Mouse (Mus musculus) limb, embryonic 14.5 days (tissue): Measurements from ENCODE around the gene Kctd8. TPM values are rescaled to one million over a fixed set of nuclear protein-coding genes. Genes with fewer than 3 reads are reported as not detected.

Experiments used
- ATAC-seq: fragments of 200-750 bp; cut with Nextera tagmentation; 2 replicates; pipeline ENCODE4 v1.8.0; 2017; ENCODE audit warnings: low read depth, moderate number of reproducible peaks, moderate TSS enrichment; ENCODE audit not compliant: low FRiP score
- DNase-seq: peaks from one replicate; pipeline ENCODE4 v3.0.0-alpha.2; 2015; ENCODE audit warnings: low spot score
- H3K27ac ChIP-seq: fragments of 300-500 bp; sonication (generic); replicated peaks from 2 replicates; pipeline ENCODE4 v1.5.1; 2014; ENCODE audit warnings: low read depth, mild to moderate bottlenecking, low read length, moderate library complexity, mixed read lengths
- H3K27me3 ChIP-seq: fragments of 300-500 bp; sonication (generic); 2 replicates; pipeline ENCODE4 v1.6.1; 2014; ENCODE audit warnings: low read length, mixed read lengths; ENCODE audit not compliant: control insufficient read depth, insufficient read depth
- H3K36me3 ChIP-seq: fragments of 300-500 bp; sonication (generic); 2 replicates; pipeline ENCODE4 v1.6.1; 2014; ENCODE audit warnings: mild to moderate bottlenecking, low read length, moderate library complexity, mixed read lengths; ENCODE audit not compliant: control insufficient read depth, insufficient read depth
- H3K4me1 ChIP-seq: fragments of 300-500 bp; sonication (generic); 2 replicates; pipeline ENCODE4 v1.6.1; 2014; ENCODE audit warnings: antibody characterized with exemption, low read length, mixed read lengths; ENCODE audit not compliant: control insufficient read depth, insufficient read depth
- H3K4me2 ChIP-seq: fragments of 300-500 bp; sonication (generic); replicated peaks from 2 replicates; pipeline ENCODE4 v1.6.1; 2014; ENCODE audit warnings: low read depth, mild to moderate bottlenecking, low read length, moderate library complexity; ENCODE audit not compliant: severe bottlenecking
- H3K4me3 ChIP-seq: fragments of 300-500 bp; sonication (generic); replicated peaks from 2 replicates; pipeline ENCODE4 v1.5.1; 2014; ENCODE audit warnings: low read length
- H3K9ac ChIP-seq: fragments of 300-500 bp; sonication (generic); 2 replicates; pipeline ENCODE4 v1.6.1; 2014; ENCODE audit warnings: mild to moderate bottlenecking, low read depth, low read length, moderate library complexity; ENCODE audit not compliant: severe bottlenecking
- H3K9me3 ChIP-seq: fragments of 300-500 bp; sonication (generic); 2 replicates; pipeline ENCODE4 v1.6.1; 2016; ENCODE audit warnings: low read length; ENCODE audit not compliant: control insufficient read depth
- POLR2A ChIP-seq: fragments of 200-500 bp; IDR thresholded peaks from 2 replicates; pipeline ENCODE4 v1.8.0; 2012; ENCODE audit warnings: inconsistent platforms, mild to moderate bottlenecking, moderate library complexity, borderline replicate concordance; ENCODE audit not compliant: insufficient read depth, insufficient read length; ENCODE audit errors: extremely low read depth
- WGBS: fragments of 180-500 bp; shearing (Covaris S2); extraction: QIAGEN DNeasy Blood & Tissue Kit; methylation state at CpG from one replicate; pipeline ENCODE4 v1.1.7; 2014; 5-methylcytosine and 5-hydroxymethylcytosine counted together
- polyA plus RNA-seq, 2 experiments: library from polyadenylated mRNA; depleted of rRNA in 1 of 2; stranded (reverse) in 1 of 2; unstranded in 1 of 2; fragments of >200 nt; fragmentation: Nextera tagmentation in 1 of 2; extraction: Ambion mirVana in 1 of 2; gene quantifications; 2 replicates each; pipeline versions ENCODE4 v1.2.1 to v1.2.3; 2012 to 2014

Kctd8 gene
- polyA plus RNA-seq, 2 experiments: 1.2 to 1.4 TPM

DNA sequence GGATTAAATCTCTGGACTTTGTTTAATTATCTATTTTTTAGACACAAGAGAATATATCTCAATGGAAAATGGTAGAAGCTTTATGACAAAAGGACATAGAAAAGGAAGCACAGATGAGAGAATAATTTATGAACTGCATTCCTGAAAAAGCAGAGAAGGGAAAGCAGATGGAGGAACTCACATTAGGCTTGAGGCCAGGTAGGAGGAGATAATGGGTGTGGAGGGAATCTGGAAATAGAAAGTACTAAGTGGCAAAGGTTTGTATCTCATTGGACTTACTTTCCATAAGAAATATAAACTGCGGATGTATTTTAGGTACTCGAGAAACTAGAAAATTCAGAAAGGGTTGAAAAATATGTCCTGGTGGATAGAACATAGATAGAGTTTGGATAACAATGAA lies 114.3 kb downstream of the Kctd8 start:
- ATAC-seq: no peak

DNA sequence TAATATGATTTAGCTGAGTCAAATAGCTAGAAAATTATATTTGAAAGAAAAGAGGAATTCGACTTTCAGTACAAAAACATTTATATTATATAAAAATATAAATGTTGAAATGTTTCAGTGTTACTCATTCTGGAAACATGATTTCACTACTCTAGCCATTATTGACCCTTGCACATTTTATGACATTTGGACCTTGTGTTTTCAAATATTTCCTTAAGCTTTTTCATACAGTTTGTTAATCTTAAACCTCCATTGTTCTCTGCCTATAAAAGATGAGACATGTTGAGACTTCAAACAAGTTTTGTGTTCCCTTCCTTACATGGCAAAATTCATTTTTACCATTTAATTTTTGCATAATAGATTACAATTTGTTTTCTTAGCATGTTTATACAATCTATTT lies 118.9 kb downstream of the Kctd8 start:
- Histone ChIP-seq H3K4me2 (no peak overlapping the region), H3K9ac (no peak overlapping the region), H3K4me1 (no peaks in the 10 kb centered on the region), H3K27ac (no peak overlapping the region), H3K36me3 (no peaks in the 10 kb centered on the region), H3K27me3 (no peaks in the 10 kb centered on the region), H3K4me3 (no peak overlapping the region), H3K9me3 (no peaks in the 10 kb centered on the region)
- TF ChIP-seq POLR2A: no peak
- DNase-seq: no peak
- no peak for ATAC-seq
- WGBS: 80% methylated on average over 1 of the region's 1 CpGs

More for the DNA sequence above, 114.3 kb downstream of the Kctd8 start:
- no peak overlapping the region for H3K4me3 ChIP-seq
- no peaks in the 10 kb centered on the region for H3K4me1 ChIP-seq
- H3K9ac ChIP-seq: no peak overlapping the region
- no peak for TF ChIP-seq POLR2A
- H3K27ac ChIP-seq: no peak overlapping the region
- no peak for DNase-seq
- no peak overlapping the region for H3K4me2 ChIP-seq
- 93% methylated on average over 2 of the region's 2 CpGs for WGBS
- H3K27me3 ChIP-seq: no peaks in the 10 kb centered on the region
- no peaks in the 10 kb centered on the region for H3K36me3 ChIP-seq
- no peaks in the 10 kb centered on the region for H3K9me3 ChIP-seq

DNA sequence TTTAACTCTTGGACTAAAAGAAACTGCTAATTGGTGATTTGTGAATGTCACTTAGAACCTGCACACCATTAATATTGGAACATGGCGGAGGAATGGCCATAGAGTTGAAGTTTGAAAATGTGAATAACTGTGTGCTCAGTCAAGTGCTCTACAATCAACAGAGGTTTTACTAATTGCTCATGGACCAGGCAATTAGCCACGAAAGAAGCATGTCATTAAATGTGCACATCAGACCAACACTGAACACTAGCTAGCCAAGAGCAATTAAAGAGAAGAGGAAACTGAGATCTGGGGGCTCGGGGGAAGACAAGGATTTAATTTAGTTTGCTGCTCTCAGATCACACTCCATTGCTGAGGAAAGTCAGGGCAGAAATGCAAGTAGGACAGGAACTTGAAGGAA lies 126.3 kb downstream of the Kctd8 start:
- no peaks in the 10 kb centered on the region for H3K27me3 ChIP-seq
- 56% methylated on average over 3 of the region's 3 CpGs for WGBS
- no peak for ATAC-seq
- H3K4me2 ChIP-seq: no peak overlapping the region
- TF ChIP-seq POLR2A: no peak
- H3K9me3 ChIP-seq: no peaks in the 10 kb centered on the region
- no peaks in the 10 kb centered on the region for H3K4me1 ChIP-seq
- no peak overlapping the region for H3K4me3 ChIP-seq
- H3K36me3 ChIP-seq: no peaks in the 10 kb centered on the region
- H3K9ac ChIP-seq: no peak overlapping the region
- DNase-seq: no peak
- no peak overlapping the region for H3K27ac ChIP-seq

DNA sequence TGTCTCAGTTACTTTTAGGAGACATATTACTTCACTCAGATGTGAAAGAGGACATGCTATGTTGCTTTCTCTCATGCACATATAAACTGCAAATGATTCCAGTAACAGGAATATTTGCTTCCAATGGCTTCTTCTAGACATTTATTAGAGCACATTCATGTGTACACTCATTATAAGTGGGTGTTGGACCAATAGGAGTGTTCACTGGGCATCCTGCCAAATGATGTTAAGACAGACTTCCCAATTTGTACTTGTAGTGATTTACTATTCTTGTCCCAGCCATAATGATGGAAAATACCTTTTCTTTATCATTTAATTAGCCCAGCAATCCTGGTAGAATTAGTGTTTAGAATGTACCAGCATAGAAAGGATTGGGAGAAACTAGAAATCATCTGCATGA lies 132.1 kb downstream of the Kctd8 start:
- ATAC-seq: no peak

DNA sequence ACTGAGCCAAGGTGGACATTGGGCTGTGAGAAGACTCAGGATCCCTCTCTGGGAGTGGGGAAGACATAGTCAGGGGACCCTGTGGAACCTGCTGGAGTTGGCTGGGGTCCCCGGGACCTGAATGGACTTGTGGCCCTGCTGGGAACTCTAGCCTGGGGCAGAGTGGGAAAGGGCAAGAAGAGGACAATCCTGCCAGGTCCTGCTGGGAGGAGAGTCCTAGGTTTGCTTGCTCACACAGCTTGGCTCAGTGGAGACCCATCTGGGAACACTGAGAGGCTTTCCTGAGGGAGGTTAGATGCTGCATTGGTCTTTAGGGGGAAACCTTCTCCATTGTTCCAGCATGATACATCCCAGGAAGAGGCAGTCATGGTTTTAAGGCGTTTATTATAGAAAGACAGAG lies 133.8 kb downstream of the Kctd8 start:
- Histone ChIP-seq H3K4me1 (no peaks in the 10 kb centered on the region), H3K4me2 (no peak overlapping the region), H3K36me3 (no peaks in the 10 kb centered on the region), H3K27ac (no peak overlapping the region), H3K9me3 (no peaks in the 10 kb centered on the region), H3K27me3 (no peaks in the 10 kb centered on the region), H3K4me3 (no peak overlapping the region), H3K9ac (no peak overlapping the region)
- TF ChIP-seq POLR2A: no peak
- ATAC-seq: no peak
- 60% methylated on average over 2 of the region's 2 CpGs for WGBS
- no peak for DNase-seq

More for the DNA sequence above, 132.1 kb downstream of the Kctd8 start:
- Histone ChIP-seq H3K4me3 (no peak overlapping the region), H3K27ac (no peak overlapping the region), H3K36me3 (no peaks in the 10 kb centered on the region), H3K9ac (no peak overlapping the region), H3K9me3 (no peaks in the 10 kb centered on the region), H3K4me2 (no peak overlapping the region), H3K27me3 (no peaks in the 10 kb centered on the region), H3K4me1 (no peaks in the 10 kb centered on the region)
- no peak for TF ChIP-seq POLR2A
- no peak for DNase-seq

DNA sequence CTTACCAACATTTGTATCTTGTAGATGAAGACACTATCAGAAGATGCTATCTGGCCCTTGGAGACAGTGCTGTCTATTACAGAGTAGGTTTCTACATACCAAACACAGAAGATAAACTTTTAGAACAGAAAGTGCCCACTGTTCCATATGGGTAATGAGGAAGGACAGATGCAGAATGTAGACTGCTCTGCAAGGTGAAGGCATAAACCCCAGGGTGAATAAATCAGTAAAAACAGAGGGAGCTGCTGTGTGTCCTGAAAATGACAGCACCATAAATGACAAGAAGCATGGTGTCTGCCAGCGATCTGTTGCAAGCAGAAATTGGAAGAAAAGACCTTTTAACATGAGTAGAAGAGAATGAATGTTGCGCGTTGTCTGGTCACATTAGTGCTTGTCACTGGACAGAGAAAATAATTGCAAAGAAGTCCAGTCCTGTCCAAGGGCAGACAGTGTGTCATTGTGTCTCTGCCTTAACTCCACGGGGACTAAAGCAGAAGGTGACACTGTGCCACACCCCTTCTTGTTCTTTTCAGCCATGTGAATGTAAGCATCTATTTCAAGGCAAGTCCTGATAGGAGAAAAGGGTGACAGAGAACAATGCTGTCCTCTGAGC lies 181.5 kb downstream of the Kctd8 start:
- no peaks in the 10 kb centered on the region for H3K9me3 ChIP-seq
- no peak overlapping the region for H3K27ac ChIP-seq
- DNase-seq: no peak
- H3K27me3 ChIP-seq: no peaks in the 10 kb centered on the region
- no peak for ATAC-seq
- no peaks in the 10 kb centered on the region for H3K36me3 ChIP-seq
- WGBS: 85% methylated on average over 4 of the region's 4 CpGs
- no peak overlapping the region for H3K4me3 ChIP-seq
- no peak overlapping the region for H3K4me2 ChIP-seq
- no peak for TF ChIP-seq POLR2A
- no peak overlapping the region for H3K9ac ChIP-seq
- H3K4me1 ChIP-seq: no peaks in the 10 kb centered on the region
